Mouse (Mus musculus) left cerebral cortex, adult 2 months (tissue): ENCODE results near the gene Trabd2b. TPM values are rescaled to one million over a fixed set of nuclear protein-coding genes. Genes with fewer than 3 reads are reported as not detected.
A peak's percentile ranks its signal among the peaks of the same experiment; 100 is the strongest.

ENCODE experiments used
- DNase-seq, 2 experiments: peaks; one replicate each; pipeline ENCODE4 v3.0.0; 2021 to 2022; ENCODE audit warnings: low spot score in 2 of 2, mixed read lengths in 1 of 2; ENCODE audit errors: extremely low spot score in 1 of 2
- H3K27ac ChIP-seq: fragments of 200-600 bp; 2 replicates; pipeline ENCODE4 v1.8.1; 2022
- H3K4me3 ChIP-seq: fragments of 200-600 bp; 2 replicates; pipeline ENCODE4 v1.8.1; 2022
- CTCF ChIP-seq: fragments of 200-600 bp; IDR thresholded peaks from 2 replicates; pipeline ENCODE4 v1.8.1; 2022; ENCODE audit warnings: antibody characterized with exemption, mild to moderate bottlenecking, moderate library complexity
- intact Hi-C: fragments of 180-260 bp; cut with DNase I; formaldehyde crosslinking; loops from one replicate; pipeline ENCODE4 v1.15.1; 2025
- total RNA-seq, 2 experiments: library from RNA; stranded (reverse); gene quantifications; 2 replicates each; pipeline ENCODE4 v1.2.3; 2021

Gene Trabd2b
- total RNA-seq, 2 experiments from 2014 or later = 4.8 to 6.7 TPM

DNA sequence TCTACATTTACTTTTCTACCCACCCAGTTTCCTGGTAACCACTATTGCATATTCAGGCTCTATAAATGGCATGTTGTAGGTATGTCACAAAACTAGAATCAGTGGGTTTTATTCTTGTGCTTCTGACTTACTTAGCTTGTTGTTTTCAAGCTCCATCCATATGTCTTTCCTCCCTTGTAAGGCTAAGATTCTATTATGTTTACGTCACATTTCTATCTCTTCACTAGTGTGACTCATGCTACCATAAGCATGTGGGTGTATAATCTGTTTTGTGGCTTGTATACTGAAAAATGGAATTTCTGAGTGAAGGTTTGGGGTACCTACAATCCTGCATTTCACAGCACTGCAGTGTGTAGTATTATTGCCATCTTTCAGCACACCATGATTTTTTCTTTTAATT, 32.2 kb upstream of the Trabd2b start:
- Histone ChIP-seq H3K4me3 (no peak overlapping the region), H3K27ac (no peak overlapping the region)
- no peak for TF ChIP-seq CTCF
- intact Hi-C loops = loop anchor here (5.0 kb wide), 1 partner anchor 33 kb away; the partner anchor contains the start of gene Trabd2b
- no peak for DNase-seq

DNA sequence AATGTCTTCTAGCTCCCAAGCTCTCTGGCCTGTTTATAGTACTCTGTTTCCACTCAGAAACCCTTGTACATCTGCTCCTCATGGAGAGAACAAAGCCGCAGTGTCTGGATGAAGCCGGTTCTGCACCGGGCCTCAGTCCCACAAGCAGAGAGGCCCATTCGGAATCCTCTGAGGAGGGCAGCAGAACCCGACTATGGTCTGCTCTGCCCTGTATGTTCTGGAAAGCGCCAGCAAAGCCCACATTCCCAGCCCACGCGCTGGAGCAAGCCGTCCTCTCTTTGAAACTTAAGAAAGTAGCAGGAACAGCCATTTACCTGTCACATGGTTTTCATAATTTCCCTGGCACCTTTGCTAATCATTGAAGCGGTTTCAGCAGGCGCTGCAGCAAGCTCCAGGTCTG, 29.0 kb upstream of the Trabd2b start:
- no peak overlapping the region for H3K4me3 ChIP-seq
- H3K27ac ChIP-seq = peak overlapping the region; percentile 37; the same call in 1 of the 2 replicates
- TF ChIP-seq CTCF = no peak
- intact Hi-C loops = no loop called here
- no peak for DNase-seq

DNA sequence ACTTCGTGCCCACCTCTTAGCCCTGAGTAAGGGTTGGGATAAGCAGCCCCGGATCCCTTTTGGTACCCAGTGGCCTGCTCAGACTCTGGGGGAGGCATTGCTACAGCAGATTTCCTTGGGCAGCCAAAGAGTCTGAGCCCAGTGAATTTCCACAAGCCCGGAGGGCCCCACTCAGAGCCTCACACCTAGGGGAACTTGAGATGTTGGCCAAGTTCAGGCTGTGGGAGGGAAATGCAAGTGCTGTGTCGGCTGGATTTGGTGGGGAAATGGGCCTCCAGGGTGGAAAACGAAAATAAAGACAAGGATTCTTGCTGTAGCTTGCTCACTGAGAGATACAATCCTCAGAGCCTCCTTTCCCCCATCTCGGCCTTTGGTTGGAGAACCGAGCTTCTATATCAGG, 28.0 kb upstream of the Trabd2b start:
- no peak for TF ChIP-seq CTCF
- Histone ChIP-seq H3K4me3 (no peak overlapping the region), H3K27ac (peak overlapping the region; percentile 52)
- DNase-seq = no peak
- intact Hi-C loops = loop anchor here (1.0 kb wide), 1 partner anchor 82 kb away; no protein-coding TSS in a partner anchor

DNA sequence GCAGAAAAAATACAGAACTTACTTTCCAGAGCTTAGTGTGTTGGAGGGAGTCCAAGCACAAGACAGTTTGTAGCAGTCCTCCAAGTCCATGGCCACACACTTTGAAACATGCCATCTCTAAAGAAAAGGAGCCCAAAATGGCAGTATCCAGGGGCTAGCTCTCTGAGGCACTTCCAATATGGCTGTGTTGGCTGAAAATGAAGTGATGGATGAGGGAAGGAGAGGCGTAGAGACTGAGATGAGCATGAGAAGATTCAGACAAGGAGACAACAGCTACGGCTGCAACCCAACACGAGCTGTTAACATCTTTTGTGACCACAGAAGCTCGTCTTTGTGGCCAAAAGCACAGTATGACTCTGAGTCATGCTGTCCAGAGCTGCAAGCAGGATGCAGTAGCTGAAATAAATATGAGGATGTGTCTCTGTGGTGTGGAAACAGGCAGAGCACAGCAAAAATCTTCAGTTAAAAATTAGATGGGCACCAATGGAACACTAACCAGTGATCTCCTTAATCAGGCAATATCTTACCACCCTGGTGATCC, 27.0 kb upstream of the Trabd2b start:
- Histone ChIP-seq H3K27ac (peak overlapping the region; percentile 52; the same call in 1 of the 2 replicates), H3K4me3 (no peak overlapping the region)
- intact Hi-C loops = no loop called here
- no peak for TF ChIP-seq CTCF
- no peak for DNase-seq

DNA sequence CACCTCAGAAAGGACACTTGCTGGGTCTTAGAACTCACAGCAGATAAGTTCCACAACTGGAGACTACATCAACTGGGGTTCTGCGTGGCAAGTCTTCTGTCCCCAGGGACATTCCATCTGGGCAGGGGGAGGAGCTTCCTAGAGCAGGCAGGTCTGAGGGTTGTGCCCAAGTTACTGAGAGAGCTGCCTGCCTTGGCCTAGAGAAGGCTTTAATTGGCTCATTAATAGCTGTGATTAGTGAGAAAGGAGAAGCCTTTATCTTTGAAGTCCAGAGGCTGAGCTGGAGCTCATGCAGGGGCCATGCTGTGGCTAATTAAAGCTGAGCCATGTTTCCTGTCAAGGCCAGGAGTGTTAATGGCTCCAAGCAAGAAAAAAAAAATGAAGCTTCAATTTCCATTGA, 23.9 kb upstream of the Trabd2b start:
- Histone ChIP-seq H3K4me3 (no peak overlapping the region), H3K27ac (no peak overlapping the region)
- no peak for DNase-seq
- TF ChIP-seq CTCF = no peak
- intact Hi-C loops = no loop called here

DNA sequence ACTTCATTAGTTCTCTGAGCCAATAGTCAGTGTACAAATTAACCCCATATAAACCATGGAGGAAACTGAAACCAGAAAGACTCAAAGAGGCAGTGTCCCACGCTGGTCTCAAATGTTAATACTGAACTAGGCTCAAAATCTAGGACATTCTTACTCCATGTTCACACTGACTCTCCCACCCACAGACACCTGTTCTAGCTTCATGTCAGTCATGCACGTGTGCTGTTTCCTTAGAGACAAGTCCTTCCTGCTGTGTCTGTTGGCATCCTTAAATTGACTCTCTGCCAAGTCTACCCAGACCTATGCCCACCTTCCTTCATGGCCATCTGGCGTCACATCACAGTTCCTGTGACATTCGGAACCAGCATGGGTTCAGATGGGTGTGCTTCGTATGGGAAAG, 21.3 kb upstream of the Trabd2b start:
- DNase-seq = no peak
- H3K4me3 ChIP-seq = no peak overlapping the region
- no peak overlapping the region for H3K27ac ChIP-seq
- intact Hi-C loops = no loop called here
- TF ChIP-seq CTCF = no peak

DNA sequence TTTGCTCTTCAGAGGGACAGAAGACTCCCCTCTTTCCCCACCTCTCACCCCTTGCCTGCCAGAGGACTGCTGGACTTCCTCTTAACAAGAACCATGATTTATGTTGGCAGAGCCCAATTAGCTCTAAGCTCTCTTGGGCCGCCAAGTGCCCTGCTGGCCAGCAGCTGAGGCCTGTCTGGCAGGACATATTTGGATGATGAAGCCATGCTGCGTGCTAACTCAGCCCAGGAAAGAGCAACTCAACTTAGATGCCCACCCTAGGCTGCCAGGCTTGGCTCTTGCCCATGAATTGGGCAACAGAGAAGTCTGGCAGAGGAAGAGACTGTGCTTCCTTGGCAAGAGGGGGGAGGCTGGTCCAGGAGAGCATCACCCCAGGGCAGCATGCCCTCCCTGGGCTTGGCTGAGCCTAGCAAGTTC, 20.1 kb upstream of the Trabd2b start:
- intact Hi-C loops = no loop called here
- no peak overlapping the region for H3K27ac ChIP-seq
- H3K4me3 ChIP-seq = no peak overlapping the region
- no peak for DNase-seq
- TF ChIP-seq CTCF = no peak

DNA sequence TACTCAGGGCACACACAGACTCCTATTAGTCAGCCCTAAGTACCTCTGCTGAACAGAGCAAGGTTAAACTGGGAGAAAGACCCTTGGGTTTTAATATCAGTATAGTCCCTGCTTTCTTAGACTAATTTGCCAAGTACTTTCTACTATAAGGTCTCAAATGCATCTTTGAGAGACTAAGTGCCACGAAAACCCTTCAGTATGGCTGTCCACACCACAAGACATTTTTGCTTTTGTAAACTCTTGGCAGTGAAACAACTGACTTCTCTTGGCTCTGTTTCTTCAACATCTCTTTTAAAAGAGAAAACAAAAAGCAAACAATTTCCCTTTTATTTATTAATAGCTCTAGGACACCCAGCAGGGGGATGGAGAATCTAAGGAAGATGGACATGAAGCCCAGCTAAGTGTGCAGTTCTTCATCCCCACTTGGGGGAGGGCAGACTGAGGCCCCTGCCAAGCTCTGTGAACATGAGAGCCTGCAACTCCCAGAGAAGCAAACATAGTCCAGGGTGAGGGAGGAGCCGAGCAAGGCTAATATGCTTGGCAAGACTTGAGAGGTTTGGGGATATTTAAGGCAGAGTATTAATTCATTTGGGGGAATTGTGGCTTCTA, 18.9 kb upstream of the Trabd2b start:
- no peak overlapping the region for H3K4me3 ChIP-seq
- DNase-seq = no peak
- no peak for TF ChIP-seq CTCF
- intact Hi-C loops = no loop called here
- no peak overlapping the region for H3K27ac ChIP-seq

DNA sequence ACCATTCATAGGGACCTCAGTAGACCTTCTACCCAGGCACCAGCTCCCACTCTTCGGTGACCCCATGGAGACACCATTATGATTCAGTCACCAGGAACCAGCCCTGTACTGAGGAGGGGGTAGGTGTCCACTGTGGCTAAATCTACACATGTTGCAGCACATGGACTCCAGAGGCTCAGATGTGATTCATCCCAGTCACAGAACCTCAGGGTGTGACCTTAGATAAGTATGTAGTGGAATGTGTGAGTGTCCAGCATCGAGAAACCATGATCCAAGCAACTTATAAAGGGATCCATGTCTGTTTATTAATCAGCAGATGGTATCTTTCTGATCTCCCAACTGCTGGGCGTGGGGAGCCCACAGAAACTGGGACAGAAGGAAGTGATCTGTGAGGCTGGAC, 18.2 kb upstream of the Trabd2b start:
- H3K4me3 ChIP-seq = no peak overlapping the region
- DNase-seq = no peak
- intact Hi-C loops = no loop called here
- no peak overlapping the region for H3K27ac ChIP-seq
- no peak for TF ChIP-seq CTCF

DNA sequence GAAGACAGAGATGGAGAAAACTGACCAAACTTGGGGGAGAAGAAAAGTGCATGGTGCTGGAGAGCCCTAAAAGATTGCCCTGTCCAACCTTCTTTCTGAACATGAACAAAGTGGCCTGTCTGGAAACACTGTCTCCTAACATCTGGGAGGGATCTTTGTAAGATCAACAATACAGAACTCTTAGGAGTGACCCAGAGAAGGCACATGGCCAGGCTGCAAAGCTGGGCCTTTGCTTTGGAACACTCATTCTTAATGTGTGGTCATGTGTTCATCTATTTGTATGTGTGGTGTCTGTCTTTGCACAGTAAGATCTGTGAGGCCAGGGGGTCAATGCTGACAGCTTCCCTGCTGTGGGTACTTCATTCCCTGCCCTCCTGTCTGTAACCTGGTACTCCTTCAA, 16.9 kb upstream of the Trabd2b start:
- intact Hi-C loops = no loop called here
- no peak for TF ChIP-seq CTCF
- H3K27ac ChIP-seq = no peak overlapping the region
- DNase-seq = no peak
- no peak overlapping the region for H3K4me3 ChIP-seq

DNA sequence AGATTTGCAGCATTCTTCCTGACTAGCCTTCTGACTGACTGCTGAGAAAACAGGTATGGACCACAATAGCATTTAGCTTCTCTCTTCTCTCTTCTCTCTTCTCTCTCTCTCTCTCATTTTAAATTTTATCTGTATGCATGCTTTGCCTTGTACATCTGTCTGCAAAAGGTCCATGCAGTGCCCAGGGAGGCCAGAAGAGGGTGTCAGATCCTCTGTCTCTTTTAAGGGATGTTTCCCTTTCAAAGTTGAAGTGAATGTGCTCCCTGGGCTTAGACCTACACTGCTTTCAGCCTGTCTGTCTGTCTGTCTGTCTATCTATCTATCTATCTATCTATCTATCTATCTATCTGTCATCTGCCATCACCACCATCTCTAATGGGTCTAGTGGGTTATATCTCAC, 8.9 kb upstream of the Trabd2b start:
- no peak overlapping the region for H3K4me3 ChIP-seq
- DNase-seq = no peak
- no peak overlapping the region for H3K27ac ChIP-seq
- intact Hi-C loops = no loop called here
- peak; percentile 48 for TF ChIP-seq CTCF

DNA sequence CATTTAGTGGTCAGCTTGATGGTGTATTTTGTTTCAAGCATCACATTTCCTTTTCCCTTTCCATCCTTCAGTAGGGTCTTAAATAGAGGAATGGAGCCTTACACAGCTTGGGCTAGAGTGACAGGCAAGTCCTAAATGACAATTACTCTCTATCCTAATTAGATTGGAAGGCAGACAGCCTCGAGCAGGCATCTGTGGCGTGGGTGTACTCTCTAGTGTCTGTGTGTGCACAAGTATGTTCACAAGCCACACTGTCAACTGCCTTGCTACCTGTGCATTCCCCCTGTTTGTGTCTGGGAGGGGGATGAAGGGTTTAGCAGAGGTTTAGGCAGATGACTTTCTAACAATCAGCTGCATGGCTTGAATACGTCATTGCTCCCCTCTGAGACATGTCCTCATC, 6.7 kb upstream of the Trabd2b start:
- TF ChIP-seq CTCF = no peak
- intact Hi-C loops = loop anchor here (5.0 kb wide), 1 partner anchor 98 kb away; no protein-coding TSS in a partner anchor
- DNase-seq = no peak
- Histone ChIP-seq H3K4me3 (no peak overlapping the region), H3K27ac (no peak overlapping the region)

DNA sequence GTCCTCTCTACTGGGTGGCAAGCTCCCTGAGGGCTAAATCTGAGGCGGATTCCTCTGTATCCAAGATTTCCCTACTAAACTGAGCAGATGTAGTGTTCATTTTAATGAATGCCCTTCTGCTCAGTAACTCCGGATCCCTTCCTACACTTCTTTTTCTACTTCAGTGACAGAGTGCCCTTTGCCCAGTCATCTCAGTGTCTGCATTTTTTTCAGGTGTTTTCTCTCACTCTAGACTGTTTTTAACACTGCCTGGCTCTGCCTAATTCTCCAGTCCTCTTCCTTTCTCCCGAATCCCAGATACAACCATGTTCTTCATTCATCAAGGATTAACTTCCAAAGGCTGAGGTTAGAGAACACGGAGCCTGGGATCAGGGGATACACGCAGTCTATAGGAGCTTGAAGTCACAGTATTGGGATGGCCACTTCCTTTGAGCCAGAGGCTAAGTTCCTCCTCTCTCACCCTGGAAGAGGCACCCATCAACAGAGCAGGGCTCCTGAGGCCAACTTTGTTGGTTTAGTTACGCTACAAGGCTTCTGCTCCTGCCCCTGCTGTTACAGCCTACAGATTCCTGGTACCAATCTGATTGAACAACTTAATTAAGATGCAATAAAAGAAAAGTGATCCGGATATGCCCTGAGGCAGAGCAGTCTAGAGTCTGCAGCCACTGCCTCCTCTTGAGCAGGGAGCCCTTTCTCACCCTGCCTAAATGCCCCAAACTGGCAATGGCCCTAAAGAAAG, 4.4 kb upstream of the Trabd2b start:
- no peak for DNase-seq
- no peak for TF ChIP-seq CTCF
- intact Hi-C loops = loop anchor here (5.0 kb wide), 1 partner anchor 100 kb away; no protein-coding TSS in a partner anchor
- Histone ChIP-seq H3K27ac (no peak overlapping the region), H3K4me3 (no peak overlapping the region)
